Mouse (Mus musculus) olfactory bulb, adult 2 months (tissue): ENCODE data around the gene Ccdc171.

Source experiments
- CTCF ChIP-seq: fragments of 200-500 bp; IDR thresholded peaks from 2 replicates; pipeline ENCODE4 v1.5.1; 2012; ENCODE audit warnings: low read depth, mild to moderate bottlenecking, low read length, moderate library complexity; ENCODE audit not compliant: insufficient read depth
- POLR2A ChIP-seq: fragments of 200-500 bp; IDR thresholded peaks from 2 replicates; pipeline ENCODE4 v1.6.1; 2012; ENCODE audit warnings: mild to moderate bottlenecking, low read depth, low read length, moderate library complexity; ENCODE audit not compliant: insufficient read depth

DNA sequence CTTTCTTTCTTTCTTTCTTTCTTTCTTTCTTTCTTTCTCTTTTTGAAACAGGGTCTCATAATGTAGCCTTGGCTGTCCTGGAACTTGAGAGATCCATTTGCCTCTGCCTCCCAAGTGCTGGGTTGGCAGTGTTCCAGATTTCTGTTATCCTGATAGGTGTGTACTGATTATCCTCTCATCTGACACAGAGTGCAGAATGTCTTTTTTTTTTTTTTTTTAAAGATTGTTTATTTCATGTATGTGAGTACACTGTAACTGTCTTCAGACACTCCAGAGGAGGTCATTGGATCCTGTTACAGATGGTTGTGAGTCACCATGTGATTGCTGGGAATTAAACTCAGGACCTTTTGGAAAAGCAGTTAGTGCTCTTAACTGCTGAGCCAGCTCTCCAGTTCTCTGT lies 5.5 kb upstream of the Ccdc171 start:
- TF ChIP-seq CTCF (no peak), POLR2A (no peak)
